Mouse (Mus musculus) C2C12 (cell line): ENCODE measurements at regions not wholly inside any gene's neighbourhood (a gene's known extent, or its start where the extent isn't known, plus 50 kb on each side); places are given as distances from the start of the nearest gene placed in this dataset.

Source experiments
- CEBPB ChIP-seq: IDR thresholded peaks from one replicate; pipeline ENCODE4 v1.6.1; 2011; ENCODE audit warnings: low read depth, mild to moderate bottlenecking, control low read depth, moderate library complexity
- CTCF ChIP-seq: IDR thresholded peaks from one replicate; pipeline ENCODE4 v1.5.1; 2011; ENCODE audit not compliant: control insufficient read depth, insufficient read depth, insufficient read length
- MAX ChIP-seq: IDR thresholded peaks from one replicate; pipeline ENCODE4 v1.6.1; 2011; ENCODE audit warnings: mild to moderate bottlenecking, control low read depth

- TF ChIP-seq CTCF (no peak), MAX (no peak), CEBPB (no peak)
Measured at GRCm38 (mm10) chr8:48980755-48981154, 137.0 kb upstream of the Tenm3 start.
